Mouse (Mus musculus) cortical plate, adult 2 months (tissue): ENCODE measurements around the gene Znhit3.

Source experiments
- CTCF ChIP-seq: fragments of 200-500 bp; IDR thresholded peaks from 2 replicates; pipeline ENCODE4 v1.5.1; 2011; ENCODE audit warnings: mild to moderate bottlenecking, control low read depth, low read length; ENCODE audit not compliant: insufficient read depth; ENCODE audit errors: extremely low read depth
- POLR2A ChIP-seq: fragments of 200-500 bp; IDR thresholded peaks from 2 replicates; pipeline ENCODE4 v1.6.1; 2011; ENCODE audit warnings: mild to moderate bottlenecking, low read length, control low read depth; ENCODE audit not compliant: insufficient read depth; ENCODE audit errors: extremely low read depth

GRCm38 (mm10) chr11:84893113-84893512 is 23.1 kb downstream of the Znhit3 start:
- TF ChIP-seq CTCF (no peak), POLR2A (no peak)
